Comparison of ENCODE assay signal across 22 mouse cellular contexts in genomic region chr16:91754957-91755356, GRCm38 (mm10). TPM values are rescaled to one million over a fixed set of nuclear protein-coding genes. Genes with fewer than 3 reads are reported as not detected.
DNase-seq lines count a peak whose midpoint lies in the region; ATAC-seq lines count a peak whose summit lies in the region.
"Had no signal": no experiment of that assay in that cellular context is flagged by ENCODE, and none has a peak within 500 bp of the region (broad histone marks: within the 10 kb centered on the region; RNA-seq: fewer than 3 reads in every experiment).

No protein-coding gene starts in this region.

- H3K36me3 ChIP-seq in forebrain, embryonic 10.5 days (replicated peaks), result peaks cover 31% of the 10 kb centered on the region
- H3K36me3 ChIP-seq: embryonic facial prominence, embryonic 15.5 days; forebrain, embryonic 12.5 days; lung, embryonic 15.5 days; neural tube, embryonic 13.5 days had no signal

- no peaks in the 10 kb centered on the region for H3K27me3 ChIP-seq in forebrain, embryonic 10.5 days (ENCODE audit: poor library complexity, severe bottlenecking)
- H3K27me3 ChIP-seq: embryonic facial prominence, embryonic 15.5 days; forebrain, embryonic 12.5 days; lung, embryonic 15.5 days; neural tube, embryonic 13.5 days had no signal

- 89% methylated on average over 6 of the region's 6 CpGs for WGBS in forebrain, embryonic 10.5 days

- no peaks in the 10 kb centered on the region for H3K9me3 ChIP-seq in forebrain, embryonic 10.5 days
- H3K9me3 ChIP-seq: embryonic facial prominence, embryonic 15.5 days; forebrain, embryonic 12.5 days; heart, embryonic 10.5 days; lung, embryonic 15.5 days; neural tube, embryonic 13.5 days had no signal

- DNase-seq in spleen, postnatal 36 days (ENCODE audit: low spot score in 2 of 2), result peak; percentile 16 to 32
- no peak for DNase-seq in spleen, adult 18-20 months
- DNase-seq in forebrain, embryonic 10.5 days (ENCODE audit: extremely low spot score, low spot score), result no peak
- no peak for DNase-seq in adrenal gland, adult 18-20 months (ENCODE audit: low spot score in 2 of 2)
- DNase-seq in frontal cortex, postnatal 14 days (ENCODE audit: low spot score in 2 of 2), result no peak
- DNase-seq: adrenal gland, postnatal 36 days; cerebellum, adult 11-12 months; cerebellum, postnatal 14 days; gastrocnemius, postnatal 14 days; heart, postnatal 10 days; right cerebral cortex, postnatal 14 days had no signal

- H3K4me3 ChIP-seq in forebrain, embryonic 10.5 days, result no peak overlapping the region
- H3K4me3 ChIP-seq: embryonic facial prominence, embryonic 15.5 days; forebrain, embryonic 12.5 days; heart, embryonic 10.5 days; lung, embryonic 15.5 days; neural tube, embryonic 13.5 days had no signal

- H3K27ac ChIP-seq in forebrain, embryonic 10.5 days, result no peak overlapping the region
- H3K27ac ChIP-seq: embryonic facial prominence, embryonic 15.5 days; forebrain, embryonic 12.5 days; heart, embryonic 10.5 days; hindbrain, embryonic 14.5 days; liver, embryonic 14.5 days; lung, embryonic 15.5 days; neural tube, embryonic 13.5 days had no signal

- peak; percentile 78 for ATAC-seq in activated CD4-positive, CD25-positive, alpha-beta regulatory T cell, adult 4 months
- ATAC-seq in inflammation-experienced regulatory T-cells, adult 6 months, result peak; percentile 69
- peak; percentile 61; the same call in 1 of the 2 replicates for ATAC-seq in neutrophil, adult 5-6 weeks (ENCODE audit: extremely low read depth, insufficient number of reproducible peaks, low FRiP score, poor library complexity, severe bottlenecking)
- ATAC-seq: intestine, embryonic 16.5 days had no signal

- H3K4me1 ChIP-seq in forebrain, embryonic 10.5 days, result peaks cover 2% of the 10 kb centered on the region; the same call in 1 of the 2 replicates
- H3K4me1 ChIP-seq: lung, embryonic 15.5 days had no signal

RNA-seq across cellular contexts. Expression of gene Itsn1, which starts 25.9 kb away (rescaled TPM):
- 1 to 10 TPM; 3.2 to 5.6 TPM for polyA plus RNA-seq in activated CD4-positive, CD25-positive, alpha-beta regulatory T cell, adult 4 months (2017; shearing (Covaris generic))
- polyA plus RNA-seq in inflammation-experienced regulatory T-cells, adult 6 months (2017; shearing (Covaris generic)), result 1 to 10 TPM in 2 of 3 experiments, under 1 TPM in 1; 0.74 to 4.1 (median 3.9) TPM
- total RNA-seq in neutrophil, adult 5-6 weeks (2017), result 20.7 and 27.0 TPM in 2 replicates
- polyA plus RNA-seq in forebrain, embryonic 10.5 days (2016; fragmentation: Nextera tagmentation; extraction: Ambion mirVana), result 38.7 and 40.7 TPM in 2 replicates
- total RNA-seq in adrenal gland, adult 18-20 months (2021), result 10 to 100 TPM; 36.5 to 49.3 TPM

RNA-seq across cellular contexts. Expression of gene Cryzl1, which starts 26.2 kb away (rescaled TPM):
- polyA plus RNA-seq in activated CD4-positive, CD25-positive, alpha-beta regulatory T cell, adult 4 months (2017; shearing (Covaris generic)), result 10 to 100 TPM; 67.0 to 69.8 TPM
- polyA plus RNA-seq in inflammation-experienced regulatory T-cells, adult 6 months (2017; shearing (Covaris generic)), result 10 to 100 TPM; 66.2 to 89.2 (median 79.6) TPM
- total RNA-seq in neutrophil, adult 5-6 weeks (2017), result 82.5 and 90.5 TPM in 2 replicates
- polyA plus RNA-seq in forebrain, embryonic 10.5 days (2016; fragmentation: Nextera tagmentation; extraction: Ambion mirVana), result 61.5 and 67.1 TPM in 2 replicates
- 10 to 100 TPM; 45.9 TPM for total RNA-seq in adrenal gland, adult 18-20 months (2021)

Comparison
In these comparisons a context has a peak if more than half of its experiments do, and no peak if none do; other contexts are left out.
1. DNase-seq: peak in spleen, postnatal 36 days (2 of 2); none in spleen, adult 18-20 months (0 of 2), forebrain, embryonic 10.5 days (single experiment), adrenal gland, adult 18-20 months (0 of 2) and frontal cortex, postnatal 14 days (0 of 2).
2. Peak in every context shown above with its lines, with median percentiles within 50 percentile points of each other: ATAC-seq.